Comparison of ENCODE assay signal across 21 mouse cellular contexts in the genomic region with DNA sequence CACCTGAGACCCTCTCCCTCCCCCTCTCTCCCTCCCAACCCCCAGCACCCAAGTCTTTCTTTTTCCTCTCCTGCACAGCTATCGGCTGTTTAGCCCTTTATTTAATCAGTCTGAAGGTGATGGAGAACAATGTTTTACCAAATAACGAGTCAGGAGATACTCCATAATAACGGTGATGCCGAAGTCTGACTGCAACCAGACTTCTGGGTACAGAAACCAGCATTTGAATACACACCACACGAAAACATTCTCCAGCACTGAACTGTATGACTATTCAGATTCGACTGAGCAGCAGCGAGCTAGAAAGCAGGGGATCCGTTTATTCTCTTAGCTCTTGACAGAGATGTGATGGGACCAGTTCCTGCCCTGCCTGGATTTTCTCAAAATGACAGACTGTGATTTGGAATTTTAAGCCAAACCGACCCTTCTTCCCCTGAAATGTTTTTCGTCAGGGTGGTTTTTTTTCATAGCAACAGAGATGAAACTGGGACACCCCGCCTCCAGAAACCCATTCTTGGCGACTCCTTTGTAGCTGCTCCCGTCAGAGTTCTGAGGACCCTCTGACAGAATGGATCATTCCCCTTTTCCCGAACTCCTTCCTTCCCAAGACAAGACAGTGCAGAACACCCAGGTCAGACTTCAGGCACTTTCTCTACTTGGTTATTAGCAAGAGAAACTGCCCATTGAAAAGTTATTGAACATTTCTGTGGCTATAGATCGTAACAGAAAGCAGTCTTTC. TPM values are rescaled to one million over a fixed set of nuclear protein-coding genes. Genes with fewer than 3 reads are reported as not detected.
DNase-seq lines count a peak whose midpoint lies in the region; ATAC-seq and TF ChIP-seq lines count a peak whose summit lies in the region.
"Had no signal": no experiment of that assay in that cellular context is flagged by ENCODE, and none has a peak within 500 bp of the region (broad histone marks: within the 10 kb centered on the region; RNA-seq: fewer than 3 reads in every experiment).

No protein-coding gene starts in this region.

- no peaks in the 10 kb centered on the region for H3K27me3 ChIP-seq in forebrain, embryonic 11.5 days (ENCODE audit: control insufficient read depth, insufficient read depth, low read length)
- no peaks in the 10 kb centered on the region for H3K27me3 ChIP-seq in forebrain, embryonic 15.5 days
- no peaks in the 10 kb centered on the region for H3K27me3 ChIP-seq in liver, embryonic 11.5 days (replicated peaks; ENCODE audit: control insufficient read depth, insufficient read depth, low read length)
- no peaks in the 10 kb centered on the region for H3K27me3 ChIP-seq in CH12.LX (replicated peaks)
- H3K27me3 ChIP-seq: embryonic facial prominence, embryonic 12.5 days; forebrain, embryonic 12.5 days had no signal

- no peak overlapping the region for H3K4me2 ChIP-seq in forebrain, embryonic 11.5 days (ENCODE audit: low read depth, low read length, severe bottlenecking)
- no peak overlapping the region for H3K4me2 ChIP-seq in forebrain, embryonic 15.5 days (replicated peaks)
- no peak overlapping the region for H3K4me2 ChIP-seq in liver, embryonic 11.5 days
- peak overlapping the region; percentile 55 for H3K4me2 ChIP-seq in CH12.LX (ENCODE audit: insufficient read depth, low read depth, poor library complexity, severe bottlenecking)
- H3K4me2 ChIP-seq: embryonic facial prominence, embryonic 12.5 days; forebrain, embryonic 12.5 days; heart, embryonic 11.5 days; heart, embryonic 15.5 days; hindbrain, embryonic 14.5 days had no signal

- H3K79me2 ChIP-seq in CH12.LX (replicated peaks; ENCODE audit: control insufficient read depth, extremely low read depth, insufficient read depth, poor library complexity, severe bottlenecking), result no peaks in the 10 kb centered on the region

- H3K27ac ChIP-seq in forebrain, embryonic 11.5 days (ENCODE audit: low read depth, low read length), result no peak overlapping the region
- H3K27ac ChIP-seq in forebrain, embryonic 15.5 days (replicated peaks), result no peak overlapping the region
- no peak overlapping the region for H3K27ac ChIP-seq in liver, embryonic 11.5 days (ENCODE audit: low read depth, low read length)
- H3K27ac ChIP-seq in CH12.LX (ENCODE audit: insufficient read depth, low read depth), result no peak overlapping the region
- H3K27ac ChIP-seq in bone marrow, adult 2 months (ENCODE audit: control insufficient read depth, insufficient read depth, low read depth, low read length, poor library complexity), result peak overlapping the region; percentile 52
- H3K27ac ChIP-seq: embryonic facial prominence, embryonic 12.5 days; forebrain, embryonic 12.5 days; heart, adult 2 months; heart, embryonic 15.5 days; hindbrain, embryonic 10.5 days; hindbrain, embryonic 14.5 days had no signal

- DNase-seq in forebrain, embryonic 11.5 days (ENCODE audit: low spot score), result peak; percentile 22
- peak; percentile 24 for DNase-seq in liver, embryonic 11.5 days (ENCODE audit: low spot score)
- no peak for DNase-seq in liver
- no peak for DNase-seq in CH12.LX (ENCODE audit: extremely low read depth)
- no peak for DNase-seq in spleen, postnatal 14 days (ENCODE audit: low spot score in 2 of 2)
- DNase-seq: adrenal gland, postnatal 10 days; cerebellum, adult 11-12 months; cerebellum, adult 9-10 months; cerebellum, postnatal 25 days; forebrain, postnatal 0 days; heart, adult 2 months; heart, postnatal 14 days had no signal

- no peak overlapping the region for H3K9ac ChIP-seq in forebrain, embryonic 11.5 days (ENCODE audit: low read length)
- no peak overlapping the region for H3K9ac ChIP-seq in forebrain, embryonic 15.5 days (replicated peaks)
- no peak overlapping the region for H3K9ac ChIP-seq in liver, embryonic 11.5 days (ENCODE audit: low read depth, low read length)
- no peak overlapping the region for H3K9ac ChIP-seq in CH12.LX (ENCODE audit: insufficient read depth, low read depth)
- H3K9ac ChIP-seq: embryonic facial prominence, embryonic 12.5 days; forebrain, embryonic 12.5 days; forebrain, postnatal 0 days; heart, embryonic 15.5 days; hindbrain, embryonic 14.5 days had no signal

- H3K4me3 ChIP-seq in forebrain, embryonic 11.5 days (ENCODE audit: low read depth, low read length), result no peak overlapping the region
- no peak overlapping the region for H3K4me3 ChIP-seq in forebrain, embryonic 15.5 days
- no peak overlapping the region for H3K4me3 ChIP-seq in liver, embryonic 11.5 days (ENCODE audit: low read depth, low read length)
- no peak overlapping the region for H3K4me3 ChIP-seq in CH12.LX (replicated peaks in 1 of 3; ENCODE audit: low read depth in 2 of 3, low read length in 2 of 3, poor library complexity in 1 of 3)
- H3K4me3 ChIP-seq in bone marrow, adult 2 months (replicated peaks; ENCODE audit: control insufficient read depth, low read depth, low read length), result no peak overlapping the region
- H3K4me3 ChIP-seq: embryonic facial prominence, embryonic 12.5 days; forebrain, embryonic 12.5 days; heart, adult 2 months; heart, embryonic 15.5 days; hindbrain, embryonic 10.5 days had no signal

- TF ChIP-seq EP300 in CH12.LX (IDR thresholded peaks at IDR 0.05; ENCODE audit: low read length), result no peak

- in situ Hi-C loops in CH12.LX (cut with MboI; ENCODE audit: low pct_ligation_motif_present, low pct_unique_long_range_greater_than_20kb, low sequenced_read_pairs), result no loop called here

- no peaks in the 10 kb centered on the region for H3K9me3 ChIP-seq in forebrain, embryonic 11.5 days (ENCODE audit: control insufficient read depth, low read length)
- H3K9me3 ChIP-seq in forebrain, embryonic 15.5 days, result no peaks in the 10 kb centered on the region
- no peaks in the 10 kb centered on the region for H3K9me3 ChIP-seq in liver, embryonic 11.5 days (ENCODE audit: control insufficient read depth, low read length)
- H3K9me3 ChIP-seq in CH12.LX (replicated peaks; ENCODE audit: low read length), result no peaks in the 10 kb centered on the region
- H3K9me3 ChIP-seq: embryonic facial prominence, embryonic 12.5 days; forebrain, embryonic 12.5 days; heart, embryonic 15.5 days; hindbrain, embryonic 10.5 days had no signal

- no peak for TF ChIP-seq RAD21 in CH12.LX (IDR thresholded peaks at IDR 0.05; ENCODE audit: low read depth, low read length)

- ATAC-seq in forebrain, embryonic 11.5 days (replicated peaks; ENCODE audit: low FRiP score), result no peak
- no peak for ATAC-seq in forebrain, embryonic 15.5 days (replicated peaks)
- no peak for ATAC-seq in liver, embryonic 11.5 days (replicated peaks; ENCODE audit: low FRiP score)
- ATAC-seq: forebrain, postnatal 0 days; intestine, embryonic 16.5 days had no signal

- TF ChIP-seq POLR2A in CH12.LX (IDR thresholded peaks at IDR 0.05; ENCODE audit: low read depth, low read length), result no peak
- TF ChIP-seq POLR2A in bone marrow, adult 2 months (IDR thresholded peaks at IDR 0.05; ENCODE audit: borderline replicate concordance, control insufficient read depth, low read depth, low read length), result no peak

- H3K36me3 ChIP-seq in forebrain, embryonic 11.5 days (ENCODE audit: control insufficient read depth, insufficient read depth, low read length), result no peaks in the 10 kb centered on the region
- no peaks in the 10 kb centered on the region for H3K36me3 ChIP-seq in forebrain, embryonic 15.5 days
- H3K36me3 ChIP-seq in liver, embryonic 11.5 days (ENCODE audit: control insufficient read depth, insufficient read depth, low read length), result no peaks in the 10 kb centered on the region
- no peaks in the 10 kb centered on the region for H3K36me3 ChIP-seq in CH12.LX (replicated peaks in 1 of 2; ENCODE audit: control insufficient read depth in 1 of 2, insufficient read depth in 1 of 2, low read length in 1 of 2)
- H3K36me3 ChIP-seq: embryonic facial prominence, embryonic 12.5 days; forebrain, embryonic 12.5 days; heart, embryonic 15.5 days; hindbrain, embryonic 10.5 days had no signal

- H3K4me1 ChIP-seq in forebrain, embryonic 11.5 days (replicated peaks; ENCODE audit: control insufficient read depth, insufficient read depth, low read length), result no peaks in the 10 kb centered on the region; the same call in 1 of the 2 replicates
- H3K4me1 ChIP-seq in forebrain, embryonic 15.5 days, result 0 out of 2 replicates have a peak, but pooled peaks cover 1% of the 10 kb centered on the region
- peaks cover 21% of the 10 kb centered on the region for H3K4me1 ChIP-seq in liver, embryonic 11.5 days (replicated peaks; ENCODE audit: control insufficient read depth, insufficient read depth, low read length)
- peaks cover 5 to 32% of the 10 kb centered on the region in 2 experiments; a peak in 3 of 4 replicates for H3K4me1 ChIP-seq in CH12.LX (ENCODE audit: control insufficient read depth in 1 of 2, insufficient read depth in 2 of 2)
- peaks cover 3% of the 10 kb centered on the region for H3K4me1 ChIP-seq in bone marrow, adult 2 months (ENCODE audit: control insufficient read depth, insufficient read depth, low read length)
- H3K4me1 ChIP-seq: embryonic facial prominence, embryonic 12.5 days had no signal

- 73% methylated on average over 15 of the region's 15 CpGs for WGBS in forebrain, embryonic 11.5 days
- WGBS in forebrain, embryonic 15.5 days, result 61% methylated on average over 15 of the region's 15 CpGs
- 59% methylated on average over 15 of the region's 15 CpGs for WGBS in liver, embryonic 11.5 days
- WGBS in bone marrow, adult 2 months, result 65% methylated on average over 15 of the region's 15 CpGs

- dilution Hi-C loops in CH12.LX (cut with MboI; ENCODE audit: extremely low pct_ligation_motif_present, extremely low pct_unique_long_range_greater_than_20kb, low sequenced_read_pairs), result no loop called here

- no peak for TF ChIP-seq CTCF in CH12.LX (conservative IDR thresholded peaks at IDR 0.05 in 1 of 2, IDR thresholded peaks at IDR 0.05 in 1 of 2; ENCODE audit: low read depth in 2 of 2, low read length in 2 of 2)
- no peak for TF ChIP-seq CTCF in bone marrow, adult 2 months (IDR thresholded peaks at IDR 0.05; ENCODE audit: control insufficient read depth, insufficient read depth, low read length)

RNA-seq across cellular contexts. Expression of a gene that starts 5.7 kb away (rescaled TPM):
- 17.6 and 18.8 TPM in 2 replicates for polyA plus RNA-seq in forebrain, embryonic 11.5 days (2014; fragmentation: Nextera tagmentation; extraction: Ambion mirVana)
- 8.7 and 9.2 TPM in 2 replicates for polyA plus RNA-seq in forebrain, embryonic 15.5 days (2015; fragmentation: Nextera tagmentation; extraction: Ambion mirVana)
- polyA plus RNA-seq in liver, embryonic 11.5 days (2014; fragmentation: Nextera tagmentation; extraction: Ambion mirVana), result 12.7 and 14.1 TPM in 2 replicates
- total RNA-seq in CH12.LX (2012; rRNA removed) (14.5 and 15.7 TPM in 2 replicates), CH12.LX (2014; rRNA removed) (20.2 and 21.4 TPM in 2 replicates)
- 19.9 and 22.8 TPM in 2 replicates for polyA plus RNA-seq in CH12.LX (2012; ENCODE audit: insufficient read length, low read depth)
- polyA plus RNA-seq in bone marrow, adult 2 months (2011; ENCODE audit: insufficient read depth, insufficient read length, low replicate concordance, missing spikeins), result 8.8 and 13.6 TPM in 2 replicates

RNA-seq across cellular contexts. Expression of a gene that starts 29.2 kb away (rescaled TPM):
- 9.5 and 13.5 TPM in 2 replicates for polyA plus RNA-seq in forebrain, embryonic 11.5 days (2014; fragmentation: Nextera tagmentation; extraction: Ambion mirVana)
- 7.7 and 10.5 TPM in 2 replicates for polyA plus RNA-seq in forebrain, embryonic 15.5 days (2015; fragmentation: Nextera tagmentation; extraction: Ambion mirVana)
- 63.6 and 85.2 TPM in 2 replicates for polyA plus RNA-seq in liver, embryonic 11.5 days (2014; fragmentation: Nextera tagmentation; extraction: Ambion mirVana)
- total RNA-seq in CH12.LX (2012; rRNA removed) (329 and 567 TPM in 2 replicates), CH12.LX (2014; rRNA removed) (1,801 and 1,885 TPM in 2 replicates)
- 2,237 and 3,509 TPM in 2 replicates for polyA plus RNA-seq in CH12.LX (2012; ENCODE audit: insufficient read length, low read depth)
- polyA plus RNA-seq in bone marrow, adult 2 months (2011; ENCODE audit: insufficient read depth, insufficient read length, low replicate concordance, missing spikeins), result 1,301 and 2,446 TPM in 2 replicates

Comparison
In these comparisons a context has a peak if more than half of its experiments do, and no peak if none do; other contexts are left out.
1. DNase-seq: peak in forebrain, embryonic 11.5 days (single experiment) and liver, embryonic 11.5 days (single experiment); none in liver (single experiment), CH12.LX (single experiment) and spleen, postnatal 14 days (0 of 2).
2. RNA of a gene that starts 29.2 kb away (polyA plus RNA-seq): 2,237 to 3,509 TPM in CH12.LX and 1,301 to 2,446 TPM in bone marrow, adult 2 months; 63.6 to 85.2 TPM in liver, embryonic 11.5 days, 9.5 to 13.5 TPM in forebrain, embryonic 11.5 days and 7.7 to 10.5 TPM in forebrain, embryonic 15.5 days; every median in the first group is over 10 times any median in the second.